Mouse (Mus musculus) spleen, adult 2 months (tissue): ENCODE data around the gene Brsk2. TPM values are rescaled to one million over a fixed set of nuclear protein-coding genes. Genes with fewer than 3 reads are reported as not detected.

ENCODE experiments used
- DNase-seq, 2 experiments: peaks; one replicate each; pipeline versions ENCODE4 v3.0.0 to v3.0.0-alpha.2; 2012 to 2021; ENCODE audit warnings: low spot score in 2 of 2, low read depth in 1 of 2
- H3K27ac ChIP-seq: fragments of 200-500 bp; 2 replicates; pipeline ENCODE4 v1.5.1; 2012; ENCODE audit warnings: low read length, inconsistent platforms; ENCODE audit not compliant: insufficient read depth
- H3K27me3 ChIP-seq: fragments of 200-500 bp; 2 replicates; pipeline ENCODE4 v1.6.1; 2012; ENCODE audit warnings: mild to moderate bottlenecking, moderate library complexity, low read length, inconsistent platforms; ENCODE audit not compliant: control insufficient read depth, insufficient read depth
- H3K36me3 ChIP-seq: fragments of 200-500 bp; 2 replicates; pipeline ENCODE4 v1.6.1; 2012; ENCODE audit warnings: mild to moderate bottlenecking, low read length, inconsistent platforms; ENCODE audit not compliant: control insufficient read depth, insufficient read depth
- H3K4me1 ChIP-seq: fragments of 200-500 bp; 2 replicates; pipeline ENCODE4 v1.6.1; 2011; ENCODE audit warnings: inconsistent platforms; ENCODE audit not compliant: control insufficient read depth, insufficient read depth, insufficient read length
- H3K4me3 ChIP-seq: fragments of 200-500 bp; 2 replicates; pipeline ENCODE4 v1.5.1; 2011; ENCODE audit warnings: mild to moderate bottlenecking, inconsistent platforms; ENCODE audit not compliant: insufficient read depth, insufficient read length; ENCODE audit errors: extremely low read depth
- CTCF ChIP-seq: fragments of 200-500 bp; IDR thresholded peaks from 2 replicates; pipeline ENCODE4 v1.5.1; 2011; ENCODE audit warnings: mild to moderate bottlenecking, inconsistent platforms; ENCODE audit not compliant: insufficient read depth, insufficient read length, insufficient replicate concordance; ENCODE audit errors: extremely low read depth
- POLR2A ChIP-seq: fragments of 200-500 bp; IDR thresholded peaks from 2 replicates; pipeline ENCODE4 v1.6.1; 2011; ENCODE audit warnings: low read depth, low read length, inconsistent platforms
- WGBS: fragments of 180-500 bp; shearing (Covaris S2); methylation state at CpG from one replicate; pipeline ENCODE4 v1.1.7; 2018; 5-methylcytosine and 5-hydroxymethylcytosine counted together
- polyA plus RNA-seq: library from polyadenylated mRNA; depleted of rRNA; stranded (reverse); fragments of >200 nt; gene quantifications from 2 replicates; pipeline ENCODE4 v1.2.3, GENCODE M21; 2012

Brsk2 gene
- polyA plus RNA-seq, 1 experiment: 0.67 TPM

DNA sequence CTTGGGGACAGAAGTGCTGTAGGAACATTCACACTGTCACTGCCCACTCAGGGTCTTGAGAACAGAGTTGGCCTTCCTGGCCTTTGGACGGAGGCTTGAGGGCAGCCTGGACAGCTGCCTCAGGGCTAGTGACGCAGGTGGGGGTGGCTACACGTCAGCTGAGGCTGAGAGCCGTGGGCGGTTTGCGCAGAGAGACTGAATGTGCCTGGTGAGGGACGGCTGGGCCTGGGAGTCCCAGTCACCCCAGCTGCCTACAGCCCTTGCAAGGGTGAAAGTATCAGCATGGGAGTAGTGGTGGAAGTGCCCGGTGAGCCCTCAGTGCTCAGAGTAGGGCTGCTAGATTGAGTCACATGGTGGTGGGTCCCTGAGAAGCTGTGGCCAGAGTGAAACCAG, 6.6 kb downstream of the Brsk2 start:
- WGBS: 88% methylated on average over 8 of the region's 8 CpGs

DNA sequence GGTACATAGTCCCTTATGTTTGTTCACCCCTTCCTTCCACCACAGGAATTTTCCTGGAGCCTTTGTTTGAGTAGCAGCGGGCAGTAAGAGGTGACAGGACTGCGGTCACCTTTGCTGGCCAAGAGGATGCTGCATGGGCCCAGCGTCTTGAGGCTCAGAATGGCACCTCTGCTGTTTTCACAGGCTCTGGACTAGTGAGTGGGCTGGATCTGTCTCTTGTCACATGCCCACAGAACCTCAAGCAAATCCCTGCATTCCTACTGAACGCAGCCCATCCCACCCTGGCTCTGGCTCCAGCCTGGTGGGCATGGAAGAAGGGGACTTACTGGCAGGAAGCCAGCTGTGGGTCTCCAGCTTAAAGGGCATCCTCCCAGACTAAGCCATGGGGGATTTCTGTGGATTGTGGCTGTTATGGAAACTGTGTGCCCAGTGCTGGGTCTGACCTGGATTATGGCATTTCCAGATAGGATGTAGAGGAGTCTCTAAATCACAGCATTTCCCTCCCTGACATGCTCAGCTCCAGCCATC, 8.0 kb downstream of the Brsk2 start:
- H3K36me3 ChIP-seq: no peaks in the 10 kb centered on the region
- H3K27me3 ChIP-seq: no peaks in the 10 kb centered on the region
- H3K4me3 ChIP-seq: no peak overlapping the region
- no peak overlapping the region for H3K27ac ChIP-seq
- no peak for DNase-seq
- TF ChIP-seq POLR2A: no peak
- TF ChIP-seq CTCF: no peak
- no peaks in the 10 kb centered on the region for H3K4me1 ChIP-seq
- WGBS: 82% methylated on average over 4 of the region's 4 CpGs

More for the DNA sequence above, 6.6 kb downstream of the Brsk2 start:
- Histone ChIP-seq H3K27me3 (0 out of 2 replicates have a peak, but pooled peaks cover under 1% of the 10 kb centered on the region), H3K36me3 (no peaks in the 10 kb centered on the region), H3K27ac (no peak overlapping the region), H3K4me3 (no peak overlapping the region), H3K4me1 (no peaks in the 10 kb centered on the region)
- TF ChIP-seq CTCF: no peak
- no peak for TF ChIP-seq POLR2A
- DNase-seq: no peak

DNA sequence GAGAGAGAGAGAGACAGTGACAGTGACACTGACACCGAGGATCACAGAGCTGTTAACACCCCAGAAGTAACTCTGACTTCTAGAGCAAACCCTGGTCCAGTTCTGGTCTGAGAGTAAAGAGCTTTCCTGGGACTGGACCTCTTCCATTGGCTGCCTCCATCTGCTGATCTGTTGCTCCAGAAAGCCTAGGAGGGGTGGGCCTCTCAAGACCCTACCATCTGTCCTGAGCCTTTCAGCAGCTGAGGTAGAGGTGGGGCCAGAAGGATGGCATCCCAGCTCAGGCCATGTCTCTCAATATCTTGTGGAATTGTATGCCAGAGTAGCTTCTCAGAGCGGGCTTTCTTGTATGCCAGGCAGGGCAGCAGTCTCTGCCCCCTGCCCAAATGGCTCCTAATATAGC, 8.7 kb downstream of the Brsk2 start:
- DNase-seq: no peak
- Histone ChIP-seq H3K4me1 (no peaks in the 10 kb centered on the region), H3K27me3 (no peaks in the 10 kb centered on the region), H3K27ac (no peak overlapping the region), H3K36me3 (no peaks in the 10 kb centered on the region), H3K4me3 (no peak overlapping the region)
- TF ChIP-seq CTCF: no peak
- TF ChIP-seq POLR2A: no peak
- 77% methylated on average over 2 of the region's 2 CpGs for WGBS

DNA sequence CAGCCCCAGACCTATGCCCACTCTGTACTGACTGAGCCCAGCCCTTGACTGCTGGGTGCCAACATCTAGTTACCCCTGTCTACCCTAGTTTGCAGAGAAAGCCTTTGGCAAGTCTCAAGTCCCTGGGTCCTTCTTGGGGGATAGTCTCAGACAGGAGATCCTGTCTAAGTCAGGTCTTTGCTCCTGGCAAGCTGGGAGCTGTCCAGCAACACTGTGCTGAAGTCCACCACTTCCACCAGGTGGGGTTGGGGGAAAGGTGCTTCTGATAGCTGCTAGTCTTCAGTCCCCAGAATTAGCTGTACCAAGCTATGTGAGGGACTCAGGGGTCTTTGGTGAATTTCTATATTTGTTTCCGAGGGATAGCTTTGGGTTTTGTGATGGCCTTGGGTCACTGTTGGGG, 9.6 kb downstream of the Brsk2 start:
- Histone ChIP-seq H3K36me3 (no peaks in the 10 kb centered on the region), H3K27me3 (no peaks in the 10 kb centered on the region), H3K4me1 (no peaks in the 10 kb centered on the region), H3K4me3 (no peak overlapping the region), H3K27ac (no peak overlapping the region)
- DNase-seq: no peak
- 67% methylated on average over 1 of the region's 1 CpGs for WGBS
- TF ChIP-seq POLR2A (no peak), CTCF (no peak)

DNA sequence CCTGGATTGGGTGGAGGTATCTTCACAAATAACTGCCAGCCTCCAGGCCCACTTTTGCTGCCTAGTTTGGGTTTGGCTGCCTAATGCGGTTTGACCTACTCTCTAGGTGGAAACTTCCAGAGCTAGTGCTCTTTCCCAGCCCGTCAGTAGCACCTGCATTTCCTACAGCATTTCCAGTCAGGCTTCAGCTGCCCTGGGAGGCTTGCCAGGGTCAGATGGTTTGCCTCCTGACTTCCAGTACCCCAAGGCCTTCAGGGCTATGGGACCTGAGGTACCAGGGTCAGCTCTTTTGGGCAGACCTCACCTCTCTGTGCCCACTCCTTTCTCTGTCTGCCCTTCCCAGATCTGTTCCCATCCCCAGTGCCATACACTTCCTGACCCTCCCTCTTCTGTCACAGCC, 11.4 kb downstream of the Brsk2 start:
- Histone ChIP-seq H3K27me3 (no peaks in the 10 kb centered on the region), H3K36me3 (no peaks in the 10 kb centered on the region), H3K27ac (no peak overlapping the region), H3K4me3 (no peak overlapping the region), H3K4me1 (no peaks in the 10 kb centered on the region)
- TF ChIP-seq CTCF (no peak), POLR2A (no peak)
- DNase-seq: no peak
- 83% methylated on average over 2 of the region's 2 CpGs for WGBS

DNA sequence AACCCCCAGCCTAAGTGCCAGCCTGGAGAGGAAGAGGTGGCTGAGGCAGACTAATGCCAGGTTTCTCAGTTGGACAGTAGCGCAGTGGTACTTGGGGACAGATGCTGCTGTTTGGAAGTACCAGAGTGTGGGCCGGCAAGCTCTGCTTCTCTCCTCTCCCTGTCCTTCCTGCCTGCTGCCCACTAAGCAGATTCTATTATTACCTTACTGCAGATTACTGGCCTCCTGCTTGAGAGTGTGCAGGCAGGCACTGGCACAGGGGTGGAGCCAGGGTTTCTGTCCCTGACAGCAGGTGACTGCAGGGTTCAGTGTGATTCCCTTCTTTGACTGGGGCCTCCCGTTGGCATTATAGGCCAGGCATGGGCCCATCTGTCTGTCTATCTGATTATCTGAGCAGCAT, 11.9 kb downstream of the Brsk2 start:
- H3K27me3 ChIP-seq: no peaks in the 10 kb centered on the region
- no peak overlapping the region for H3K4me3 ChIP-seq
- H3K4me1 ChIP-seq: no peaks in the 10 kb centered on the region
- H3K27ac ChIP-seq: no peak overlapping the region
- DNase-seq: no peak
- H3K36me3 ChIP-seq: no peaks in the 10 kb centered on the region
- TF ChIP-seq CTCF (no peak), POLR2A (no peak)
- WGBS: 87% methylated on average over 3 of the region's 3 CpGs

DNA sequence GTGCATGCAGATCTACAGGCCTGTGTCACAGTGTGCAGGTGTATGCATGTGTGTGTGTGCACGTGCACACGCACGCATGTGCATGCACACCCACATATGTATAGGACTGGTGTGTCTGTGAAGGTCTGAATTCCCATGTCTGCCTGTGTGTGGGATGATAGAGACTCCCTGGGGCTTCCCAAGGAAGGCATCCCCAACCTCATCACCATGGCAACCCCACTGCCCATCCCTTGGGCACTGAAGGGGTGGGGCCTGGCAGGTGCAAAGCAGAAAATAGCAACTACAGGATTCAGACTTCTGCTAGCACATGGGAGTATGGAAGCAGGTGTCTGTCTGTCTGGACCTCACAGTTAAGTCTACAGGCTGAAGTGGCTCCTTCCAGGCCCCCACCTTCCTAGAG, 13.0 kb downstream of the Brsk2 start:
- Histone ChIP-seq H3K4me3 (no peak overlapping the region), H3K4me1 (no peaks in the 10 kb centered on the region), H3K36me3 (no peaks in the 10 kb centered on the region), H3K27me3 (no peaks in the 10 kb centered on the region), H3K27ac (no peak overlapping the region)
- 95% methylated on average over 3 of the region's 3 CpGs for WGBS
- TF ChIP-seq CTCF: no peak
- TF ChIP-seq POLR2A: no peak
- no peak for DNase-seq
